Mouse (Mus musculus) stomach, postnatal 0 days (tissue): ENCODE results near the gene Gpr132. TPM values are rescaled to one million over a fixed set of nuclear protein-coding genes. Genes with fewer than 3 reads are reported as not detected.

Experiments used
- ATAC-seq: fragments of 200-750 bp; cut with Nextera tagmentation; 2 replicates; pipeline ENCODE4 v1.8.0; 2017; ENCODE audit not compliant: low FRiP score, low TSS enrichment
- DNase-seq: peaks from one replicate; pipeline ENCODE4 v3.0.0-alpha.2; 2016; ENCODE audit warnings: low spot score
- H3K27ac ChIP-seq: fragments of 300-500 bp; sonication (generic); replicated peaks from 2 replicates; pipeline ENCODE4 v1.5.1; 2014; ENCODE audit warnings: mild to moderate bottlenecking, control low read depth
- H3K27me3 ChIP-seq: fragments of 300-500 bp; sonication (generic); 2 replicates; pipeline ENCODE4 v1.6.1; 2014; ENCODE audit warnings: low read length; ENCODE audit not compliant: control insufficient read depth, insufficient read depth
- H3K36me3 ChIP-seq: fragments of 300-500 bp; sonication (generic); 2 replicates; pipeline ENCODE4 v1.6.1; 2014; ENCODE audit warnings: low read length, mixed read lengths; ENCODE audit not compliant: control insufficient read depth, insufficient read depth
- H3K4me1 ChIP-seq: fragments of 300-500 bp; sonication (generic); replicated peaks from 2 replicates; pipeline ENCODE4 v1.6.1; 2014; ENCODE audit warnings: antibody characterized with exemption; ENCODE audit not compliant: control insufficient read depth, insufficient read depth
- H3K4me2 ChIP-seq: fragments of 300-500 bp; sonication (generic); replicated peaks from 2 replicates; pipeline ENCODE4 v1.6.1; 2014; ENCODE audit warnings: low read depth, mild to moderate bottlenecking, control low read depth, moderate library complexity
- H3K4me3 ChIP-seq: fragments of 300-500 bp; sonication (generic); 2 replicates; pipeline ENCODE4 v1.5.1; 2014; ENCODE audit warnings: low read depth, low read length, control low read depth
- H3K9ac ChIP-seq: fragments of 300-500 bp; sonication (generic); 2 replicates; pipeline ENCODE4 v1.6.1; 2014; ENCODE audit warnings: mild to moderate bottlenecking, low read length, control low read depth, mixed read lengths
- H3K9me3 ChIP-seq: fragments of 300-500 bp; sonication (generic); 2 replicates; pipeline ENCODE4 v1.6.1; 2016; ENCODE audit warnings: low read length; ENCODE audit not compliant: control insufficient read depth
- CTCF ChIP-seq: IDR thresholded peaks from 2 replicates; pipeline ENCODE4 v1.5.1; 2016; ENCODE audit warnings: antibody characterized with exemption, low read depth, mild to moderate bottlenecking, moderate library complexity
- EP300 ChIP-seq: optimal IDR thresholded peaks from 2 replicates; pipeline ENCODE3; 2016; ENCODE audit warnings: antibody characterized with exemption
- WGBS: fragments of 180-500 bp; shearing (Covaris S2); extraction: QIAGEN DNeasy Blood & Tissue Kit; methylation state at CpG from one replicate; pipeline ENCODE4 v1.1.7; 2014; 5-methylcytosine and 5-hydroxymethylcytosine counted together
- polyA plus RNA-seq: library from polyadenylated mRNA; unstranded; fragments of >200 nt; fragmentation: Nextera tagmentation; extraction: Ambion mirVana; gene quantifications from 2 replicates; pipeline ENCODE4 v1.2.1, GENCODE M21; 2015

Gene Gpr132
- polyA plus RNA-seq, 1 experiment from 2014 or later, result 0.11 TPM

DNA sequence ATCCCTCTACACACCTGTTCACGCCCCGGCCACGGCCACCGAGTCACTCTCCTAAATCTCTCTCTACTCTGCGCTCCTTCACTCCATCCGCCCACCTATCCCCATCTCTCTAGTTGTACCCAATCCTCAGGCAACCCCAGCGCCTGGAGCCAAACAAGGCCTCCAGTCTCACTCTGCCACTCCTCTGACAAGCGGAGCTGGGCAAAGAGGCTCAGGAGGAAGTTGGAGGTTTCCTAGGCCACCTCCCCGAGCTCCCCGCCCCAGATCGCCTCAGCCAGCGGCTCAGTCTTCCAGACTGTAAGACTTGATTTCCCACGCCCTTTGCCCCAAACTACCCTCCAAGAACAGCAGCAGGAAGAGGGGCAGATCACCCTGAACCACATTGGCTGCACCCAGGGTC, 2.7 kb upstream of the Gpr132 start:
- DNase-seq (peak; percentile 50), ATAC-seq (peak; percentile 36)
- TF ChIP-seq CTCF (no peak), EP300 (no peak)
- H3K4me2 ChIP-seq, result no peak overlapping the region
- 43% methylated on average over 13 of the region's 13 CpGs for WGBS
- H3K4me3 ChIP-seq, result no peak overlapping the region
- no peak overlapping the region for H3K9ac ChIP-seq
- no peaks in the 10 kb centered on the region for H3K9me3 ChIP-seq
- no peaks in the 10 kb centered on the region for H3K36me3 ChIP-seq
- no peak overlapping the region for H3K27ac ChIP-seq
- H3K27me3 ChIP-seq, result 0 out of 2 replicates have a peak, but pooled peaks cover 2% of the 10 kb centered on the region
- H3K4me1 ChIP-seq, result no peaks in the 10 kb centered on the region

GRCm38 (mm10) chr12:112869783-112870204, 1.8 kb upstream of the Gpr132 start:
- TF ChIP-seq EP300 (no peak), CTCF (no peak)
- Histone ChIP-seq H3K4me2 (no peak overlapping the region), H3K27ac (no peak overlapping the region), H3K9ac (no peak overlapping the region; the same call in 1 of the 2 replicates), H3K27me3 (0 out of 2 replicates have a peak, but pooled peaks cover 2% of the 10 kb centered on the region), H3K36me3 (no peaks in the 10 kb centered on the region), H3K4me3 (no peak overlapping the region), H3K4me1 (no peaks in the 10 kb centered on the region), H3K9me3 (no peaks in the 10 kb centered on the region)
- ATAC-seq (no peak), DNase-seq (no peak)
- WGBS, result 7% methylated on average over 16 of the region's 16 CpGs

DNA sequence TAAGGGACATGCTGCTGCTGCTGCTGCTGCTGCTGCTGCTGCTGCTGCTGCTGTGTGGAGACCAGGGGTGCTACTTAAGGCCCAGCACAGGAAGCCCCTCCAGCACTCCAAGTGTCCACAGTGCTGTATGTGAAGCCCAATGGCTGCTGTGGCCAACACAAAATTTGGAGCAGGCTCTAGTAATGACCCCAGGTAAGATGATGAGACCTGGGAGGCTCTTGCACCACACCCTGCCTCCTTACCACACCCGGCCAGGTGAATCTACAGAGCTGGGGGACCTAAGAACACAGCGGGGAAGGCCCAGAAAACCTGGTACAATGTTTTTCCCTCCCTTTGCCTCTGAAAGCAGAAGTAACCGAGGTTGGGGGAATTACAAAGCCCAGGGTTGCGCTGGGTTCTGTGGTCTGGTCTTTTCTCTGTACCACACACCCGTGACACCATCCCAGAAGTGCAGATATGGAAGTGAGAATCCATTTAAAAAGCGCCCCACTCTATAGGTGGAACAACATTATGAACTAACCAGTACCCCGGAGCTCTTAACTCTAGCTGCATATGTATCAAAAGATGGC, 838 bp downstream of the Gpr132 start:
- ATAC-seq, result no peak
- TF ChIP-seq CTCF, result no peak
- no peak for TF ChIP-seq EP300
- H3K4me3 ChIP-seq, result no peak overlapping the region
- no peak overlapping the region for H3K9ac ChIP-seq
- no peak overlapping the region for H3K4me2 ChIP-seq
- DNase-seq, result no peak
- H3K9me3 ChIP-seq, result no peaks in the 10 kb centered on the region
- H3K27me3 ChIP-seq, result no peaks in the 10 kb centered on the region
- no peaks in the 10 kb centered on the region for H3K4me1 ChIP-seq
- WGBS, result 92% methylated on average over 7 of the region's 7 CpGs
- no peak overlapping the region for H3K27ac ChIP-seq
- no peaks in the 10 kb centered on the region for H3K36me3 ChIP-seq

GRCm38 (mm10) chr12:112866467-112867080, 1.5 kb downstream of the Gpr132 start:
- Histone ChIP-seq H3K4me3 (no peak overlapping the region), H3K36me3 (no peaks in the 10 kb centered on the region), H3K27me3 (no peaks in the 10 kb centered on the region), H3K4me2 (no peak overlapping the region), H3K4me1 (no peaks in the 10 kb centered on the region), H3K9ac (no peak overlapping the region), H3K27ac (no peak overlapping the region), H3K9me3 (no peaks in the 10 kb centered on the region)
- 32% methylated on average over 8 of the region's 8 CpGs for WGBS
- TF ChIP-seq CTCF, result no peak
- no peak for TF ChIP-seq EP300
- ATAC-seq, result 0 out of 2 replicates have a peak, but pooled peaks have one; percentile 16
- DNase-seq, result no peak

GRCm38 (mm10) chr12:112864804-112865203, 3.2 kb downstream of the Gpr132 start:
- Histone ChIP-seq H3K4me3 (no peak overlapping the region), H3K4me2 (no peak overlapping the region), H3K9me3 (no peaks in the 10 kb centered on the region), H3K36me3 (no peaks in the 10 kb centered on the region), H3K9ac (no peak overlapping the region), H3K27me3 (no peaks in the 10 kb centered on the region), H3K27ac (no peak overlapping the region), H3K4me1 (no peaks in the 10 kb centered on the region)
- TF ChIP-seq EP300, result no peak
- TF ChIP-seq CTCF, result no peak
- no peak for ATAC-seq
- 69% methylated on average over 7 of the region's 7 CpGs for WGBS
- DNase-seq, result no peak

DNA sequence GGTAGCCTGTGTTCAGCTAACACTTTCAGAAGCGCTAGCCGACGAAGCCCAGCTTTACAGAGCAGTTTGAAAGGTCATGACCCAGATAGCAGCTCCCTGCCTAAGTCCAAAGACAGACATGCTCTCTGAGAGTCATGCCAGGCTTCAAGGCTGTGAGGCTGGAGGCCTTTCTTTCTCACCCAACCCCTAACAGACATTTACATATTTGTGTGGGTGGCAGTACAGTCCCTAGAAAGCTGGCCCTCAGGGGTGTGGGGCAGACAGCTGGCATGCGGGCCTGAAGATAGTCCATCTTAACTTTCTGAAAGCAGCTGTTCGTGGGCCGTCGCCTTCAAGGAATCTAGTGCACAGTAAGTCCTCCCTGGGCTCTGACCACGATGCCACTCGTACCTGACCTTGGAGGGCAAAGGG, 6.1 kb downstream of the Gpr132 start:
- WGBS, result 67% methylated on average over 9 of the region's 9 CpGs
- DNase-seq, result no peak

More for the DNA sequence above, 6.1 kb downstream of the Gpr132 start:
- H3K4me3 ChIP-seq, result no peak overlapping the region
- H3K4me1 ChIP-seq, result no peaks in the 10 kb centered on the region
- ATAC-seq, result no peak
- H3K9ac ChIP-seq, result no peak overlapping the region
- H3K4me2 ChIP-seq, result no peak overlapping the region
- H3K27me3 ChIP-seq, result no peaks in the 10 kb centered on the region
- no peaks in the 10 kb centered on the region for H3K36me3 ChIP-seq
- no peaks in the 10 kb centered on the region for H3K9me3 ChIP-seq
- no peak overlapping the region for H3K27ac ChIP-seq
- TF ChIP-seq CTCF (no peak), EP300 (no peak)
